In genomic region chr13:52582506-52582877, GRCm38 (mm10) we compare ENCODE assay signal across 8 mouse cellular contexts. TPM values are rescaled to one million over a fixed set of nuclear protein-coding genes. Genes with fewer than 3 reads are reported as not detected.
DNase-seq lines count a peak whose midpoint lies in the region; ATAC-seq and TF ChIP-seq lines count a peak whose summit lies in the region.

No protein-coding gene starts in this region.

- H3K4me1 ChIP-seq in heart, embryonic 14.5 days (ENCODE audit: control insufficient read depth in 2 of 2, insufficient read depth in 2 of 2, low read length in 2 of 2) = peaks cover 6 to 14% of the 10 kb centered on the region in 2 experiments
- H3K4me1 ChIP-seq in bone marrow macrophage, adult 2 months (ENCODE audit: control insufficient read depth, insufficient read depth, low read length) = peaks cover 41% of the 10 kb centered on the region
- peaks cover 12% of the 10 kb centered on the region for H3K4me1 ChIP-seq in hindbrain, embryonic 15.5 days (replicated peaks)
- H3K4me1 ChIP-seq in midbrain, embryonic 12.5 days = peaks cover 19% of the 10 kb centered on the region; the same call in 1 of the 2 replicates

- H3K4me3 ChIP-seq in heart, embryonic 14.5 days (ENCODE audit: control insufficient read depth in 1 of 2, insufficient read depth in 1 of 2, low read depth in 1 of 2, low read length in 2 of 2) = peak overlapping the region; percentile 62 to 68
- peak overlapping the region; percentile 88 for H3K4me3 ChIP-seq in bone marrow macrophage, adult 2 months (ENCODE audit: insufficient read depth, low read length)
- H3K4me3 ChIP-seq in hindbrain, embryonic 15.5 days = peak overlapping the region; percentile 60
- H3K4me3 ChIP-seq in midbrain, embryonic 12.5 days = peak overlapping the region; percentile 60

- no peaks in the 10 kb centered on the region for H3K27me3 ChIP-seq in heart, embryonic 14.5 days (ENCODE audit: control insufficient read depth, insufficient read depth, low read length)
- peaks cover 27% of the 10 kb centered on the region for H3K27me3 ChIP-seq in hindbrain, embryonic 15.5 days
- H3K27me3 ChIP-seq in midbrain, embryonic 12.5 days = peaks cover 37% of the 10 kb centered on the region

- no peaks in the 10 kb centered on the region for H3K36me3 ChIP-seq in heart, embryonic 14.5 days (ENCODE audit: control insufficient read depth, insufficient read depth, low read length)
- no peaks in the 10 kb centered on the region for H3K36me3 ChIP-seq in hindbrain, embryonic 15.5 days
- no peaks in the 10 kb centered on the region for H3K36me3 ChIP-seq in midbrain, embryonic 12.5 days

- H3K9me3 ChIP-seq in heart, embryonic 14.5 days (ENCODE audit: control insufficient read depth, low read length) = no peaks in the 10 kb centered on the region
- H3K9me3 ChIP-seq in hindbrain, embryonic 15.5 days = no peaks in the 10 kb centered on the region
- no peaks in the 10 kb centered on the region for H3K9me3 ChIP-seq in midbrain, embryonic 12.5 days

- TF ChIP-seq CTCF in bone marrow macrophage, adult 2 months (IDR thresholded peaks at IDR 0.05; ENCODE audit: low read depth, low read length) = no peak

- peak overlapping the region in 1 of 2 experiments; percentile 66; a peak in 1 of 4 replicates for H3K27ac ChIP-seq in heart, embryonic 14.5 days (replicated peaks in 1 of 2; ENCODE audit: control insufficient read depth in 1 of 2, insufficient read depth in 1 of 2, low read depth in 2 of 2, low read length in 2 of 2)
- peak overlapping the region; percentile 96 for H3K27ac ChIP-seq in bone marrow macrophage, adult 2 months (ENCODE audit: insufficient read depth, low read depth, low read length)
- H3K27ac ChIP-seq in hindbrain, embryonic 15.5 days (replicated peaks) = no peak overlapping the region
- no peak overlapping the region for H3K27ac ChIP-seq in midbrain, embryonic 12.5 days (replicated peaks)

- no peak for ATAC-seq in heart, embryonic 14.5 days (ENCODE audit: insufficient number of reproducible peaks, insufficient read depth, low FRiP score, low read depth)
- no peak for ATAC-seq in hindbrain, embryonic 15.5 days (ENCODE audit: low FRiP score, low read depth)
- ATAC-seq in midbrain, embryonic 12.5 days (ENCODE audit: low FRiP score, low read depth) = no peak

- 23% methylated on average over 9 of the region's 9 CpGs for WGBS in heart, embryonic 14.5 days
- WGBS in hindbrain, embryonic 15.5 days = 22% methylated on average over 9 of the region's 9 CpGs
- WGBS in midbrain, embryonic 12.5 days = 21% methylated on average over 9 of the region's 9 CpGs

- peak overlapping the region; percentile 93 for H3K4me2 ChIP-seq in heart, embryonic 14.5 days (ENCODE audit: low read length)
- H3K4me2 ChIP-seq in hindbrain, embryonic 15.5 days = peak overlapping the region; percentile 99
- peak overlapping the region; percentile 98 for H3K4me2 ChIP-seq in midbrain, embryonic 12.5 days (replicated peaks)

- H3K9ac ChIP-seq in heart, embryonic 14.5 days (ENCODE audit: low read length) = peak overlapping the region; percentile 80
- no peak overlapping the region for H3K9ac ChIP-seq in hindbrain, embryonic 15.5 days
- no peak overlapping the region; the same call in 1 of the 2 replicates for H3K9ac ChIP-seq in midbrain, embryonic 12.5 days (replicated peaks)

- DNase-seq in heart, postnatal 4 days = no peak
- peak; percentile 37 to 52 for DNase-seq in thymus, postnatal 36 days
- no peak for DNase-seq in urinary bladder, postnatal 36 days (ENCODE audit: low spot score in 2 of 2)
- DNase-seq in kidney, postnatal 14 days = no peak

- no peak for TF ChIP-seq POLR2A in bone marrow macrophage, adult 2 months (IDR thresholded peaks at IDR 0.05; ENCODE audit: borderline replicate concordance, low read depth, low read length)

RNA-seq across cellular contexts. Expression of gene Syk, which starts 0.5 kb away (rescaled TPM):
- polyA plus RNA-seq in heart, embryonic 14.5 days (2014; fragmentation: Nextera tagmentation; extraction: Ambion mirVana) = 9.1 and 9.6 TPM in 2 replicates
- 10 to 100 TPM; 24.1 to 26.5 TPM for total RNA-seq in heart, postnatal 4 days (2021)
- polyA plus RNA-seq in bone marrow macrophage, adult 2 months (2012; ENCODE audit: insufficient read depth, insufficient read length, missing spikeins) = 182 and 184 TPM in 2 replicates
- 1.2 and 1.4 TPM in 2 replicates for polyA plus RNA-seq in hindbrain, embryonic 15.5 days (2015; fragmentation: Nextera tagmentation; extraction: Ambion mirVana)
- polyA plus RNA-seq in midbrain, embryonic 12.5 days (2016; fragmentation: Nextera tagmentation; extraction: Ambion mirVana) = 2.2 and 3.2 TPM in 2 replicates

RNA-seq across cellular contexts. Expression of gene Diras2, which starts 51.4 kb away (rescaled TPM):
- polyA plus RNA-seq in heart, embryonic 14.5 days (2014; fragmentation: Nextera tagmentation; extraction: Ambion mirVana) = 0.38 and 0.72 TPM in 2 replicates
- 1 to 10 TPM; 2.6 to 2.7 TPM for total RNA-seq in heart, postnatal 4 days (2021)
- 0.91 and 1.1 TPM in 2 replicates for polyA plus RNA-seq in bone marrow macrophage, adult 2 months (2012; ENCODE audit: insufficient read depth, insufficient read length, missing spikeins)
- polyA plus RNA-seq in hindbrain, embryonic 15.5 days (2015; fragmentation: Nextera tagmentation; extraction: Ambion mirVana) = 5.0 and 5.1 TPM in 2 replicates
- polyA plus RNA-seq in midbrain, embryonic 12.5 days (2016; fragmentation: Nextera tagmentation; extraction: Ambion mirVana) = 0.66 and 0.98 TPM in 2 replicates

Comparison
In these comparisons a context has a peak if more than half of its experiments do, and no peak if none do; other contexts are left out.
1. DNase-seq: peak in thymus, postnatal 36 days (2 of 2); none in heart, postnatal 4 days (single experiment), urinary bladder, postnatal 36 days (0 of 2) and kidney, postnatal 14 days (single experiment).
2. RNA of gene Syk, which starts 0.5 kb away (polyA plus RNA-seq): 182 to 184 TPM in bone marrow macrophage, adult 2 months; 9.1 to 9.6 TPM in heart, embryonic 14.5 days, 2.2 to 3.2 TPM in midbrain, embryonic 12.5 days and 1.2 to 1.4 TPM in hindbrain, embryonic 15.5 days; every median in the first group is over 10 times any median in the second.
3. Peak in every context shown above with its lines, with median percentiles within 50 percentile points of each other: H3K4me2 ChIP-seq and H3K4me3 ChIP-seq.